Mouse (Mus musculus) hindlimb bud, embryonic 11.5 days (tissue): ENCODE measurements around the gene Gse1.

Source experiments
- DNase-seq: peaks from one replicate; pipeline ENCODE4 v3.0.0-alpha.2; 2012; ENCODE audit warnings: low read depth, low spot score; ENCODE audit errors: extremely low spot score

Gse1 gene

GRCm38 (mm10) chr8:120211345-120211744, 16.9 kb upstream of the Gse1 start:
- DNase-seq = no peak

GRCm38 (mm10) chr8:120212596-120212995, 15.7 kb upstream of the Gse1 start:
- no peak for DNase-seq

- no peak for DNase-seq
These were observed 15.0 kb upstream of the Gse1 start for GRCm38 (mm10) chr8:120213229-120213628.

GRCm38 (mm10) chr8:120213939-120214338, 14.3 kb upstream of the Gse1 start:
- DNase-seq = no peak

GRCm38 (mm10) chr8:120215416-120216141, 12.7 kb upstream of the Gse1 start:
- DNase-seq = no peak

- DNase-seq = peak; percentile 87
These were observed 11.1 kb upstream of the Gse1 start for GRCm38 (mm10) chr8:120216855-120217830.

- DNase-seq = no peak
These were observed 5.7 kb upstream of the Gse1 start for GRCm38 (mm10) chr8:120222548-120222947.

GRCm38 (mm10) chr8:120224521-120225420, 3.5 kb upstream of the Gse1 start:
- no peak for DNase-seq

GRCm38 (mm10) chr8:120225421-120226151, 2.7 kb upstream of the Gse1 start:
- DNase-seq = no peak

- DNase-seq = no peak
These were observed 1.3 kb upstream of the Gse1 start for GRCm38 (mm10) chr8:120226700-120227577.

GRCm38 (mm10) chr8:120227578-120227876, 729 bp upstream of the Gse1 start:
- DNase-seq = no peak

GRCm38 (mm10) chr8:120228781-120229573, 721 bp downstream of the Gse1 start:
- no peak for DNase-seq

- no peak for DNase-seq
These were observed 1.3 kb downstream of the Gse1 start for GRCm38 (mm10) chr8:120229574-120229916.

- DNase-seq = no peak
These were observed 1.8 kb downstream of the Gse1 start for GRCm38 (mm10) chr8:120230081-120230480.

GRCm38 (mm10) chr8:120230715-120231614, 2.7 kb downstream of the Gse1 start:
- no peak for DNase-seq

GRCm38 (mm10) chr8:120231870-120232269, 3.6 kb downstream of the Gse1 start:
- no peak for DNase-seq

GRCm38 (mm10) chr8:120232398-120232797, 4.1 kb downstream of the Gse1 start:
- no peak for DNase-seq

- no peak for DNase-seq
These were observed 4.7 kb downstream of the Gse1 start for GRCm38 (mm10) chr8:120232913-120233312.
